Mouse (Mus musculus) stomach, embryonic 14.5 days (tissue): ENCODE measurements at regions not wholly inside any gene's neighbourhood (a gene's known extent, or its start where the extent isn't known, plus 50 kb on each side); places are given as distances from the start of the nearest gene placed in this dataset.

ENCODE experiments used
- ATAC-seq: fragments of 200-750 bp; cut with Nextera tagmentation; 2 replicates; pipeline ENCODE4 v1.8.0; 2017; ENCODE audit warnings: low read depth, moderate TSS enrichment; ENCODE audit not compliant: insufficient number of reproducible peaks, insufficient read depth, low FRiP score
- H3K27ac ChIP-seq: fragments of 300-500 bp; sonication (generic); 2 replicates; pipeline ENCODE4 v1.5.1; 2014; ENCODE audit warnings: mild to moderate bottlenecking, low read length, moderate library complexity, mixed read lengths
- H3K27me3 ChIP-seq: fragments of 300-500 bp; sonication (generic); 2 replicates; pipeline ENCODE4 v1.6.1; 2014; ENCODE audit warnings: low read length, control low read depth, mixed read lengths; ENCODE audit not compliant: control insufficient read depth, insufficient read depth
- H3K36me3 ChIP-seq: fragments of 300-500 bp; sonication (generic); 2 replicates; pipeline ENCODE4 v1.6.1; 2014; ENCODE audit warnings: mild to moderate bottlenecking, control low read depth, low read length, moderate library complexity, mixed read lengths; ENCODE audit not compliant: control insufficient read depth, insufficient read depth
- H3K4me1 ChIP-seq: fragments of 300-500 bp; sonication (generic); 2 replicates; pipeline ENCODE4 v1.6.1; 2014; ENCODE audit warnings: low read length, control low read depth, mixed read lengths; ENCODE audit not compliant: control insufficient read depth, insufficient read depth
- H3K4me2 ChIP-seq: fragments of 300-500 bp; sonication (generic); replicated peaks from 2 replicates; pipeline ENCODE4 v1.6.1; 2014; ENCODE audit warnings: low read depth, low read length, control low read depth
- H3K4me3 ChIP-seq: fragments of 300-500 bp; sonication (generic); 2 replicates; pipeline ENCODE4 v1.5.1; 2014; ENCODE audit warnings: low read depth, low read length, control low read depth
- H3K9ac ChIP-seq: fragments of 300-500 bp; sonication (generic); replicated peaks from 2 replicates; pipeline ENCODE4 v1.6.1; 2014; ENCODE audit warnings: low read depth, mild to moderate bottlenecking, control low read depth, low read length, moderate library complexity, mixed read lengths
- H3K9me3 ChIP-seq: fragments of 300-500 bp; sonication (generic); 2 replicates; pipeline ENCODE4 v1.6.1; 2016; ENCODE audit warnings: low read depth, low read length, control low read depth; ENCODE audit not compliant: control insufficient read depth
- WGBS: fragments of 180-500 bp; shearing (Covaris S2); extraction: QIAGEN DNeasy Blood & Tissue Kit; methylation state at CpG from one replicate; pipeline ENCODE4 v1.1.7; 2014; 5-methylcytosine and 5-hydroxymethylcytosine counted together

DNA sequence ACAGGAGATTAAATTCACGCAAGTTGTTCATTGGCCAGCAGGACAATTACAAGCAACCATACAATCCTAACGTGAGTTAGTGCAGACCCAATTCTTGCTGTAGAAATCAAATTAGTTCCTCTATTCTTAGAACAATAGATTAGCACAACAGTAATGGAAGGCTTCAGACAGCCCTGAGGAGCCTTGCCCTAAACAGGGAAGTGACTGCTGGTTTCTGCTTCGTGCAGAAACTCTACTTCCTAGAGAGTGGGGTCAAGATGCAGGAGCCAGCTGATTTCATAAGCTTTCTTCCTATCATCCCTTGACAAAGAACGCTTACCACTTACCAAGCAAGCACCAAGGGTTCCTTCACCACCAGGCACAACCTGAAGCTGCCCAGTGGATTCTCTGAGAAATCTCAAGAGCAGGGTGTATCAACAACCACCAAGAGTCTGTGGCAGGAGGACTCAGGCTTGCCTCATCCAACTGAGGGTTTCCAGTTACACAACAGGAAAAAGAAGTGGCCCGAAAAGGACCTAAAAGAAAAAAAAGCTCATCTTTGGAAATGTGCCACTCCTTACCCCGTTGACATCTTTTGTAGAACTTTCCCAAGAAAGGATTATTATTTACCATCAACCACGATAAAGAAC lies 154.6 kb downstream of the Kctd12 start:
- no peak for ATAC-seq
- Histone ChIP-seq H3K4me2 (no peak overlapping the region), H3K27ac (no peak overlapping the region), H3K9me3 (no peaks in the 10 kb centered on the region), H3K4me1 (no peaks in the 10 kb centered on the region), H3K4me3 (no peak overlapping the region), H3K27me3 (no peaks in the 10 kb centered on the region), H3K9ac (no peak overlapping the region), H3K36me3 (no peaks in the 10 kb centered on the region)
- WGBS: 82% methylated on average over 7 of the region's 7 CpGs

DNA sequence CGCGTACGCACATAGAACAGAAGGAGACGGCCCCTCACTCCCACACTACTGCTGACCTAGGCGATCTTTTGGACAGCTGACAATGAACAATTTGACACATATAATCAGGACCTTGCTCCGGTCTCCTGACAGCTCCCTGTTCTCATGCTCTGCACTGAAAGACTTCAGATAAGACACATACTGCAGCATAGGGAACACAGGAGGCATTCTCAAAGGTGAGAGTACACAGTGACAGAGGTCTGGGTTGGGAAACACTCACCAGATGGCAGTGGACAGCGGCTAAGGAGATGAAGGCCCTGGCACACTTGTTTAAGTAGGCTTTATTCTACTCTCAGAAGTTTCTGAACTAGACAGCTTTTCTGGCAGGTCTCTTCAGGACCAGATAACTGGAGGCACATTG lies 156.9 kb downstream of the Kctd12 start:
- Histone ChIP-seq H3K4me1 (no peaks in the 10 kb centered on the region), H3K4me3 (no peak overlapping the region), H3K4me2 (no peak overlapping the region), H3K27ac (no peak overlapping the region), H3K9ac (no peak overlapping the region), H3K9me3 (no peaks in the 10 kb centered on the region), H3K36me3 (no peaks in the 10 kb centered on the region), H3K27me3 (no peaks in the 10 kb centered on the region)
- 80% methylated on average over 7 of the region's 7 CpGs for WGBS
- ATAC-seq: no peak

DNA sequence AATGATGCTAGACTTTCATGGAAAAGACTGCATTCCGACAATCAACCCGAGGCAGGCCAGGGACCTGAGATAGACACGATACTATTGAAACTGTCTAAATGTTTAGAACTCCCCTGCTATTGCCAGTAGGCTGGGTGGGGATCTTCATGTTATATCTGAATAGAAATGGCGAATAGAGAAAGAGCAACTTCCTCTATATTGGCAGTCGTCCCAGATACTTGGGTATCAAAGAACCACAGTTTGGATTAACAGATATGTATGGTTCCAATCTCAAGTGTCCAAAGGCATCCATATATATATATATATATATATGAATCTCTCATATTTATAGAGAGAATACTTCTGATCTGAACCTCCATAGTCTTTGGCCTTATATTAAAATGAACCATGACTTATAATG lies 161.8 kb downstream of the Kctd12 start:
- Histone ChIP-seq H3K4me1 (no peaks in the 10 kb centered on the region), H3K36me3 (no peaks in the 10 kb centered on the region), H3K4me3 (no peak overlapping the region), H3K27ac (no peak overlapping the region), H3K9ac (no peak overlapping the region), H3K9me3 (no peaks in the 10 kb centered on the region), H3K4me2 (no peak overlapping the region), H3K27me3 (no peaks in the 10 kb centered on the region)
- 87% methylated on average over 5 of the region's 5 CpGs for WGBS
- ATAC-seq: no peak

DNA sequence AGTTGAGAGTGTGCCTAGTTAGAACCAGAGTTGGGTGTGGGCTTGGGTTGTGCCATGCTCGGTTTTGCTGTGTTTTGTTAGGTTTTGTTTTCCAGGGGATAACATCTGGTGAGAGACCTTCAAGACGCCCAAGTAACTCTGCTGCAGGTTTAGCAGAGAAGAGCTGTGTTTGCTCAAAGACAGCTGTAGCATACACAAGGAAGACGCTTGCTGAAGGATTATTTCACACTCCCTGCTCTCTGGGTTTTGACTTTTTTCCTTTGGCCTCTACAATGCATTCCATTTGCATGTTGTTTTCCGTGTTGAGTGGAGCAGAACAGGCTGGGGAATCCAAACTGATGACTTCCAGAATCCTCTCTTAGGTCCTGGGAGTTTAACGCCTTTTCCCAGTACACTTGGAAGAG lies 170.8 kb downstream of the Kctd12 start:
- Histone ChIP-seq H3K4me1 (0 out of 2 replicates have a peak, but pooled peaks cover 5% of the 10 kb centered on the region), H3K27ac (peak overlapping the region; percentile 84), H3K4me2 (no peak overlapping the region), H3K36me3 (no peaks in the 10 kb centered on the region), H3K9ac (no peak overlapping the region), H3K9me3 (no peaks in the 10 kb centered on the region), H3K4me3 (no peak overlapping the region), H3K27me3 (no peaks in the 10 kb centered on the region)
- peak; percentile 61 for ATAC-seq
- WGBS: 30% methylated on average over 5 of the region's 5 CpGs

DNA sequence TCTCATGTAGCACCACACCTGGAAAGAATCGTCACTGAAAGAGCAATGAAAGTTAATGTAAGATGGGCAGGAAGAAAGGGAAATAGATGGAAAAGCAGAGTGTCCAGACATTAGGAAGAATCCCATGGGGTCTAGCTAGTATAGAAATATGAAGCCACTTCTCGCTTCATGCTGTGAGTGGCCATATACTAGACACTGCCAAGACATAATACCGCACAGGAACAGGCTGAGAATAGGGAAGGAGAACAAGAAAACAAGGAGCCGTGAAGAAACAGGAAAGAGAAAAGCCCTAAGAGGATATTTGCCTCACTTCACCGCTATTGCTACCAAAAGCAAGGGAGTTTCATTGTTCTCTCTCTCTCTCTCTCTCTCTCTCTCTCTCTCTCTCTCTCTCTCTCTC lies 171.4 kb downstream of the Kctd12 start:
- Histone ChIP-seq H3K4me1 (0 out of 2 replicates have a peak, but pooled peaks cover 5% of the 10 kb centered on the region), H3K27me3 (no peaks in the 10 kb centered on the region), H3K36me3 (no peaks in the 10 kb centered on the region), H3K9me3 (no peaks in the 10 kb centered on the region), H3K4me3 (no peak overlapping the region), H3K27ac (peak overlapping the region; percentile 84; the same call in 1 of the 2 replicates), H3K9ac (no peak overlapping the region), H3K4me2 (no peak overlapping the region)
- 81% methylated on average over 5 of the region's 5 CpGs for WGBS
- ATAC-seq: no peak

DNA sequence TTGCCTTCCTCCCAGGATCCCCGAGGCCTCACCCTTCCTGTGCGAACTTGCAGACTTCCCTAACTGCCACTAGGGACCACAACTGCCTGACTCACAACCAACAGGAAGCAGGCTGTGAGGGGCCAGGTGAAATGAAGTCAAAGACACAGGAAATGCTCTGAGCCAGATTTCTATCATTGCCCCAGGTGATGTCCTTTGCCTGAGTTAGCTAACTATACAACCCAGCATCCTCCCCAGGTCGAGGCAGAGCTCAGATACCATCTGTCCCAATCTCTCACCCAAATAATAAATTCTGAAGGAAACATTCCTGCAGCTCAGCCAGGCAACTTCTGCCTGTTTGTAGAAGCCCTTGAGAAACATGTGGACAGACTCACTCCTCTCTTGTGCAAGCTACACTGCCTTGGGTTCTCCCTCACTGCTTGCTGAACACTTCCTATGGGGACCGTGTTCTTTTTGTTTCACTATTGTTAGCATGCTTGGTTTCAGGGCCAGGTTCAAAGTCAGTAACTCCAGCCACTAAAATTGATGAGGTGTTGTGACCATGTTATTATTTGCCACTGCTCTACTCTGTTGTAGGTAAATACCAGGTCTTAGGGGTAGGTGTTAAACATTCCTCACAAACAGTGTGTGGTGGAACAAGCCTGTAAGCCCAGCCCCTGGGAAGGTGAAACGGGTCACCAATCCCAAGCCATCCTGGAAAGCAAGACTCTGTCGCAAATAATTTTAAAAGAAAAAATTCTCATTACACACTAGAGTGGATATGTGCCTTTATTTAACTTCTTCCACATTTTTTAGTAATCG lies 172.1 kb downstream of the Kctd12 start:
- no peak for ATAC-seq
- Histone ChIP-seq H3K9ac (no peak overlapping the region), H3K36me3 (no peaks in the 10 kb centered on the region), H3K9me3 (no peaks in the 10 kb centered on the region), H3K27me3 (no peaks in the 10 kb centered on the region), H3K27ac (0 out of 2 replicates have a peak overlapping the region, but pooled peaks have one; percentile 27), H3K4me2 (no peak overlapping the region), H3K4me1 (0 out of 2 replicates have a peak, but pooled peaks cover 5% of the 10 kb centered on the region), H3K4me3 (no peak overlapping the region)
- 61% methylated on average over 7 of the region's 7 CpGs for WGBS

DNA sequence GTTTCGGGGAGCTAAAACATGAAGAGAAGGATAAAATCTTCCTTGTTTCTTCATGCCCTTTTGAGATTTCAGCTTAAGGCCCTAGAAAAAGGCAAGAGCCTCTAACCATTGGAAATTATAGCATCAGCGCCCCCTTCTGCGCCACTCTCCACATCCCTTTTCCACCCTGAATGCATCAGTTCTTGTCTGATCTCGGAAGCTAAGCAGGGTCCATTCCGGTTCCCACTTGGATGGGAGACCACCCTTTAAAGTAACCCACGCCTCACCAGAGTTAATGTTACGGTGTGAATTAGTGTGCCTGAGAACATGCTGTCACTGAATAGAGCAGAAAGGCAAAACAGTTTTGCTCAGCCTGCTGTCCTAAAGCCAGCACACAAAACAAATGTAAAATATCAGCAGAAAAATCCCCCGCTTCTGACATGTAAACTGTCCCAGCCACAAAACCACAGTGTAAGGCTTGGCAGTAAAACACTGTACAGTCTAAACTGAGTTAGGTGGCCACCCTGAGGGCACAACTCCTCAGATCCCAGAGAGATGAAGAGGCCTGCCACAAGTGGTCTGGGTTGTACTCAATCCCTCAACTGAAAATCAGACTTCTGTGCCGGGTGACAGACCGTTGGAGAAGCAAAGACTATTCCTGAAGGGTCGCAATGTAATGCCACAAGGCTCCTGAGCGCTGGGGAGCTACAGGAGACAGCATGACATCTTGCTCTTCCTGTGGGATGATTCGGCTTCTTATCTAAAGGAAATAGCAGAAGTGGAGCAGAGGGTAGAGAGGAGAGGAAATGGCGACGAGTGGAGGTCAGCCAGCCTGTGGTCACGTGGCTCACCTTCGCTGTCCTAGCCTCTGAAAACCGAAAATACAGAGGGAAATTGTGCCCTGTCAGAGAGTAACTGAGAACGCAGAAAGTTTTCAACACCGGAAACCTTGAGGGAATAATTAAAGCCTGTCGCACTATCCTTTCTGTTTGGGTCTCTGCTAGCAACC lies 176.2 kb downstream of the Kctd12 start:
- Histone ChIP-seq H3K4me3 (no peak overlapping the region), H3K4me1 (0 out of 2 replicates have a peak, but pooled peaks cover 2% of the 10 kb centered on the region), H3K9me3 (no peaks in the 10 kb centered on the region; the same call in 1 of the 2 replicates), H3K27ac (peak overlapping the region; percentile 17; the same call in 1 of the 2 replicates), H3K9ac (no peak overlapping the region), H3K36me3 (no peaks in the 10 kb centered on the region), H3K27me3 (no peaks in the 10 kb centered on the region), H3K4me2 (no peak overlapping the region)
- 56% methylated on average over 21 of the region's 21 CpGs for WGBS
- ATAC-seq: 0 out of 2 replicates have a peak, but pooled peaks have one; percentile 46

DNA sequence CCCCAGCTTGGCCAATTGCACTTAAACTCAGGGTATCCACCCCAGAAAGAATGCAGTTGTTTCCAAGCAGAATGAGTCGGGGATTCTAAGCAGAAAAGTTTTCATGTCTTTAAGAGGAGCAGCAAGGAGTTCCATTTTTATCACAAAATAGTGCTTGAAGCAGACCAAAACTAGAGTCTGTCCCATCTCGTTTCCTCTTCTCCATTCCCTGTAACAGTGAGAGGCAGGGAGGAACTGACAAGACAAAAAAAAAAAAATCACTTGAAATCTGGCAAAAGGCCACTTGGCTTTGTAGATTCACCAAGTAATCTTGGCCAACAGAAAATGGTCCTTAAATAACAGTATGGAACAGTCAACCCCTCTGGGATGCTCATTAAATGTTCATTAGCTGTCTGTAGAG lies 186.8 kb downstream of the Kctd12 start:
- no peak for ATAC-seq
- 84% methylated on average over 2 of the region's 2 CpGs for WGBS
- H3K4me3 ChIP-seq: no peak overlapping the region

More for the DNA sequence above, 186.8 kb downstream of the Kctd12 start:
- no peak overlapping the region for H3K27ac ChIP-seq
- no peaks in the 10 kb centered on the region for H3K9me3 ChIP-seq
- no peak overlapping the region for H3K9ac ChIP-seq
- H3K27me3 ChIP-seq: no peaks in the 10 kb centered on the region
- H3K36me3 ChIP-seq: no peaks in the 10 kb centered on the region
- no peak overlapping the region for H3K4me2 ChIP-seq
- H3K4me1 ChIP-seq: no peaks in the 10 kb centered on the region
